Mouse (Mus musculus): Measurements from ENCODE around the gene Ap2a1. TPM values are rescaled to one million over a fixed set of nuclear protein-coding genes. Genes with fewer than 3 reads are reported as not detected.

The Ap2a1 gene
- polyA plus RNA-seq, 1 experiment, result 254 TPM

- no peak for DNase-seq (ENCODE audit: extremely low spot score in 1 of 2, low spot score in 1 of 2)
These were observed 60.8 kb downstream of the Ap2a1 start for GRCm38 (mm10) chr7:44868465-44868864.

DNA sequence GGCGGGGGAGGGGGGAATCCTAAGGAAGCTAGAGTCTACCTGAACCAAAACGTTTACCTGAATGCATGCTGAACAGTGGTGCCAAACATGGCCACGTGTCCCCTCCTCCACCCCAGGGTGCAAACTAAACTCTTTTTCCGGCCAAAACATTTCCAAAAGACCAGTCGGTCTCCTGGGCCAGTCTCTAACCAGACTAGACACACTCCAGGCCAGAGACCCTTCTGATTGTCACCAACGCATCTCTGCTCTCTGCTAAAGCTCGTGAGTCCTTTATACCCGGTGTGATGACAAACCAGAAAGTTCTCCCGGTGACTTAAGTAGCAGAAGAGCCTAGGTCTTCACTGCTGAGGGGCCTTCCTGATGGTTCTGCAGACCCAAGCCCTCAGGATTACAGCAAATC is 61.5 kb downstream of the Ap2a1 start:
- DNase-seq (ENCODE audit: extremely low spot score in 1 of 2, low spot score in 1 of 2), result no peak

GRCm38 (mm10) chr7:44867010-44867702 is 62.1 kb downstream of the Ap2a1 start:
- DNase-seq (ENCODE audit: extremely low spot score in 1 of 2, low spot score in 1 of 2), result no peak

DNA sequence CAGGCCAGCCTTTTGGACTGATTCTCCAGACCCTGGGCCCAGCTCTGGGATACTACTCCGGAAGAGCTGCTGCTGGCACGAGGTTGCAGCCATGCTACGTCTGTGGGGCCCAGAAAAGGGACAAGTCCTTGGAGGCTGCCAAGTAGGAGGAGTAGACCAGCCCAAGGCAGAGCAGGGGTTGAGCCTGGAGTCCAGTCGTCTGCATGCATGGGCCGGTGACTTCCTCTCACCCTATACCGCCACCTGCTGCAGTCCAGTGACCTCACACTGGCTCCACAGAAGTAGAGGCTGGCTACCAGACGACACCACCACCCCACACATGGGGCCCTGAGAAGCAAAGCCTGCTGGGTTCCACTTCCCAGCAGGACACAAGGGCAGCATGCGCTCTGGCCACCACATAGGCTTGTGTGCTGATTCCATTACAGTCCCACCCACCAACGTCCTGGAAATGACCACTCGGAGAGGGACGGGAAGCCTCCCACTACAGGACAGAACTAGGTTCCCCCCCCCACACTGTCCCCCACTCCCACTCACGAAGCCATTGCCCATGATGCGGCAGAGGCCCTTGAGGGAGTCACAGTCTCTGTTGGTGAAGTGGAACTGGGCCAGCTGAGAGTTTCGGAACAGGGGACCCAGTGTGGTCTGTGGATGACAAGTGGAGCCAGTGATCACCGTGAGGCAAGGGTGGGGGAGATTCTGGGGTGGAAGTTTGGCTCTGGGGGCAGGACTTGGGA is 62.9 kb downstream of the Ap2a1 start:
- no peak for DNase-seq (ENCODE audit: extremely low spot score in 1 of 2, low spot score in 1 of 2)

GRCm38 (mm10) chr7:44864595-44865542 is 64.4 kb downstream of the Ap2a1 start:
- DNase-seq (ENCODE audit: extremely low spot score in 1 of 2, low spot score in 1 of 2), result no peak

DNA sequence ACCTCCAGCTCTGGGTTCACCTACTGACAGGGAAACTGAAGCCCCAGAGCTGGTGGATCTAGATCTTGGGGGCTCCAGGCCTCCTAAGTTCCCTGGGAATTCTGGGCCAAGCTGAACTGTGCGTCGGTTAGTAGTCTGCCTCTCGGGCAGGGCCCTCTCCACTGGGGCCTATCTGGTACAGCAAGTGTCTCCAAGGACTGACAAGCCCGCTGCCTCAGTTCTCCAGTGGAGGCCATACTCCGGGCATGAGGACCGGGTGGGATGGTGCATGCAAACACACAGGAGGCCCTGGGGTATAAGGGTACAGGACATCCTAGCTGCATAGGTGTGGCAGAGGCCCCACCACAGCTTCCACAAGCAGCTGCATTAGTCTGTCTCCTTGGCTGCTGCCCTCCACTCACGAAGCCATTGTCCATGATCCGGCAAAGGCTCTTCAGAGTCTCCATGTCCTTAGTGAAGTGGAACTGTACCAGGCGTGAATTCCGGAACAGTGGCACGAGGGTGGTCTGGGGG is 65.3 kb downstream of the Ap2a1 start:
- DNase-seq (ENCODE audit: extremely low spot score in 1 of 2, low spot score in 1 of 2), result no peak

GRCm38 (mm10) chr7:44863210-44863609 is 66.1 kb downstream of the Ap2a1 start:
- no peak for DNase-seq (ENCODE audit: extremely low spot score in 1 of 2, low spot score in 1 of 2)

- no peak for DNase-seq (ENCODE audit: extremely low spot score in 1 of 2, low spot score in 1 of 2)
These were observed 66.9 kb downstream of the Ap2a1 start for GRCm38 (mm10) chr7:44862434-44862833.

DNA sequence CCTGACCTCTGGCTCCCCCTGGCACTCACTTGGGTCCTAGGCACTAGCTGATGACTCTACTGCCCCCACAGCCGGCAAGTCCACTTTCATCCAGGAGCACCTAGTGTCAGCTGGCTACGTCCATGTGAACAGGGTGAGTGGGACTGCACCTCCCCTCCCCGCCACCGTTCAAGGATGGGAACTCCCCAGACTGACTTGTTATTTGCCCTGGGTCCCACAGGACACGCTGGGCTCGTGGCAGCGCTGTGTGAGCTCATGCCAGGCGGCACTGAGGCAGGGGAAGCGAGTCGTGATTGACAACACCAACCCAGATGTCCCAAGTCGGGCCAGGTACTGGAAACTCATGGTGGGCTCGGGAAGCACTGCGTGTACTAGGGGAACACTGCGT is 67.9 kb downstream of the Ap2a1 start:
- DNase-seq (ENCODE audit: extremely low spot score in 1 of 2, low spot score in 1 of 2), result no peak

DNA sequence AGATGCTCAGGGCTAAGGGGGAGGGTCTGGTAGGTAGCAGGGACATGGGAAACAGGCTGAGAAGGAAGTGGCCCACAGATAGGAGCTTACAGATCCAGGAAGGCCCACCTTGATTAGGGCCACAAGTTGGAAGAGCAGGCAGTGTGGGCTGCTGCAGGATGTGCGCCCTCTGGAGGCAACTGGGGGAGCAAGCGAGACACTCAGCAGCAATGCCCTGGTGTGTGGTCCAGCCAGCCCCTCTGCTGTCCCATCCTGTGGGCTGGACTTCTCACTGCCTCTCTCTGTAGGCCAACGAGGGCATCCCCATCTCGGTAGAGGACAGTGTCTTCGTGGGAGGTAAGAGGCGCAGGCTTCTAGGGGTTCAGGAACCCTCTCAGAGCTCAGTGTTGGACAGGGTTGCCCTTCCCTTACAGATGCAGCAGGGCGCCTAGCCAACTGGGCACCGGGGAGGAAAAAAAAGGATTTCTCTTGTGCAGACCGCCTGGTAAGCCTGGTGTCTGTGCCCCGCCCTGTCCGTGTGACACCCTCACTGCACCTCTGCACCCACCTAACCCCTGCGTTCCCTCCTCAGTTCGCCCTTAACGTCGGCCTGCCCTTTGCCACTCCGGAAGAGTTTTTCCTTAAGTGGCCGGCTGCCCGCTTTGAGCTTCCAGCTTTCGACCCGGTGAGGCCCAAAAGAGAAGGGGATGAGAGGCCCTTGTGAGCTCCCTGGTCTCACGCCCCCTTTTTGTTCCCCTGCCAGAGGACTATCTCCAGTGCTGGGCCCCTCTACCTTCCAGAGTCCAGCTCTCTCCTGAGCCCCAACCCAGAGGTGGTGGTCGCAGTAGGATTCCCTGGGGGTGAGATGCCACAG is 68.5 kb downstream of the Ap2a1 start:
- DNase-seq (ENCODE audit: extremely low spot score in 1 of 2, low spot score in 1 of 2), result peak in 1 of 2 experiments; percentile 71

- no peak for DNase-seq (ENCODE audit: extremely low spot score in 1 of 2, low spot score in 1 of 2)
These were observed 69.4 kb downstream of the Ap2a1 start for GRCm38 (mm10) chr7:44859896-44860295.

DNA sequence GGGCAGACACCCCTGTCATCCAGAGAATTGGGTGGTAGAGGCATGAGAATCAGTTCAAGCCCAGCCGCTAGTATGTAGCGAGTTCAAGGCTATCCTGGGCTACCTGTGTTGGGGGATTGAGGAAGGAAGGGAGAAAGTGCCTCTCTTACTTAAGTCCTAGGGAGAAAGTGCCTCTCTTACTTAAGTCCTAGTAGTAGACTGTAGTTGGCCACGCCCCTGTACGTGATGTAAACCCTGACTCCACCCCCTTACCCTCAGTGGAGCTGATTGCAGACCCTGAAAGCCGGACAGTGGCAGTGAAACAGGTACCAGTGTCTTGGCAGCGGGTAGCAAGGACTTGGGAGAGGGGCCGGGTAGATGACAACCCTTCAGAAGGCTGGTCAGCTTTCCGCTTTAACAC is 71.4 kb downstream of the Ap2a1 start:
- DNase-seq (ENCODE audit: extremely low spot score in 1 of 2, low spot score in 1 of 2), result no peak

- DNase-seq (ENCODE audit: extremely low spot score in 1 of 2, low spot score in 1 of 2), result peak; percentile 93 to 96
These were observed 72.2 kb downstream of the Ap2a1 start, which contains the start of gene Pnkp for GRCm38 (mm10) chr7:44857042-44857552. TSS of gene Pnkp (plus strand) at chr7:44857139.

GRCm38 (mm10) chr7:44856265-44856916 is 72.9 kb downstream of the Ap2a1 start:
- no peak for DNase-seq (ENCODE audit: extremely low spot score in 1 of 2, low spot score in 1 of 2)

DNA sequence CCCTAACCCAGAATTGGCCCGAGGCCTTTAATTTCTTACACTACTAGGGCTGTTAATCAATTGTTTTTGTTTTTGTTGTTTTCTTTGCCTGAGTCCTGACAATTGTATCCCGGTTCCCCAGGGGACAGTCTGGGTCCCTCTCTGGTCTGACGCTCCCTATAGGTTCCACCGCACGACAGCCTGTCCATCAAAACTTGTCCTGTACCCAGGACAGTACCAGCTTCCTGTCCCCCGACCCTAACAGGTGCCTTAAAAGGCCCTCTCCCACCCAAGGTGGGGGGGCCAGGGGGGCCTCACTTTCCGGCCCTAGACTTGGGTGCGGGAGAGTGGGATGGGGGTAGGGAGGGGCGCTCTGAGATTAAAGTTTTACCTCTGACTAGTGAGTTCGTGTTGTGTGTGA is 74.3 kb downstream of the Ap2a1 start:
- DNase-seq (ENCODE audit: extremely low spot score in 1 of 2, low spot score in 1 of 2), result no peak

GRCm38 (mm10) chr7:44854356-44855031 is 74.8 kb downstream of the Ap2a1 start:
- peak in 1 of 2 experiments; percentile 71 for DNase-seq (ENCODE audit: extremely low spot score in 1 of 2, low spot score in 1 of 2)

DNA sequence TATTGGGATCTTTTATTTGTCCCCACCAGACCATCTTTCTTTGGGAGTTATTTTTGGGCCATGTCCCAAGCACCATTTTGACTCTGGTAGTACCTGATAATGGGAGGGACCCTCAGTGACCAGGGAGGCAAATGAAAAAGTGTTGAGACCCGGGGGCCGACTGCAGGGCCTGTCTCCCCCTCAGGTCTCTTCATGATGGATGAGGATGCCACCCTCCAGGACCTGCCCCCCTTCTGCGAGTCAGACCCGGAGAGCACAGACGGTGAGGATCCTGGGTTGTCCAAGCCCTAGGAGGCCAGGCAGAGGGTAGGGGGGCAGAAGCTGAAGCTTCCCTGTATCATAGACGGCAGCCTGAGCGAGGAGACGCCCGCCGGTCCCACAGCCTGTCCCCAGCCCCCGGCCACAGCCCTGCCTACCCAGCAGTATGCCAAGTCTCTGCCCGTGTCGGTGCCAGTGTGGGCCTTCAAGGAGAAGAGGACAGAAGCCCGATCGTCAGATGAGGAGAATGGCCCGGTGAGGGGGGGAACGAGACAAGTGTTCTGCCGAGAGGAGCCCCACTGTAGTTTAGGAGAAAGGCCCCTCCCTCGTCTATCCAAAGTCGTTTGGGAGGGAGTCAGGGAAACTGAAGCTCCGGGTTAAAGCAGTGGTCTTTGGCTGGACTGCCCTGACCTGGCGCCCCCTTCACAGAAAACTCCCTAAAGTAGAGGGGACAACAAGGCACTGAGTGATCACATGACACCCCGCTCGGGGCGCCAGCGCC is 75.5 kb downstream of the Ap2a1 start:
- no peak for DNase-seq (ENCODE audit: extremely low spot score in 1 of 2, low spot score in 1 of 2)

- DNase-seq (ENCODE audit: extremely low spot score in 1 of 2, low spot score in 1 of 2), result no peak
These were observed 76.2 kb downstream of the Ap2a1 start for GRCm38 (mm10) chr7:44853065-44853464.
